Mouse (Mus musculus): ENCODE measurements around the gene 1600014C23Rik.

GRCm38 (mm10) chr17:45737078-45737601, 3.5 kb upstream of the 1600014C23Rik start:
- TF ChIP-seq POLR2A (IDR thresholded peaks at IDR 0.05; ENCODE audit: low read depth, low read length) (no peak), CTCF (IDR thresholded peaks at IDR 0.05; ENCODE audit: borderline replicate concordance, insufficient read depth, low read length) (no peak)

Measured in embryonic fibroblast, embryonic 13.5 days (primary cell).